Mouse (Mus musculus): ENCODE data around the gene St8sia6. TPM values are rescaled to one million over a fixed set of nuclear protein-coding genes. Genes with fewer than 3 reads are reported as not detected.

St8sia6 gene
- polyA plus RNA-seq, 1 experiment from 2014 or later: 0.34 TPM

DNA sequence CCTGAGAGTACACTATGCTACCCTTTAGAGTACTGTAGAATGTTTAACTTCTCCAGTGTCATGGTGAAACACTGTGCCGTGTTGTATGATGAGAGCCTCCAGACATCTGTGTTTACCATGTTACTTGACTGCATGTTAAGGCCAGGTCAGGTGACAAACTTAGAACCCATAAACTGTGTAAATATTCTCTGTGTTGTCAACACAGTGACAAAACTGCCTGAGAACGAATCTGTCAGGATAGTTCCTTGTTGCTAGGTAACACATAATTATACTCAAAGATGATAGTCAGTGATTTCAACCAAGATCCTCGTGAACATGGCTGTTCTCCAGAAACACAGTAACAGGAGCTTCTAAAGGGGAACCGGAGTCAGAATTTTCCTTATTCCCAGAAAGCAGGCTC is 38.1 kb downstream of the St8sia6 start:
- Histone ChIP-seq H3K36me3 (no peaks in the 10 kb centered on the region), H3K27me3 (no peaks in the 10 kb centered on the region), H3K4me1 (no peaks in the 10 kb centered on the region), H3K4me2 (replicated peaks) (no peak overlapping the region), H3K9ac (replicated peaks) (no peak overlapping the region), H3K4me3 (no peak overlapping the region), H3K9me3 (no peaks in the 10 kb centered on the region), H3K27ac (replicated peaks) (no peak overlapping the region)
- 82% methylated on average over 4 of the region's 4 CpGs for WGBS
- no peak for ATAC-seq (ENCODE audit: low FRiP score, low read depth)

GRCm38 (mm10) chr2:13751691-13752090 is 42.2 kb downstream of the St8sia6 start:
- Histone ChIP-seq H3K9me3 (no peaks in the 10 kb centered on the region), H3K4me2 (replicated peaks) (no peak overlapping the region), H3K27ac (replicated peaks) (no peak overlapping the region), H3K9ac (replicated peaks) (no peak overlapping the region), H3K4me3 (no peak overlapping the region), H3K4me1 (no peaks in the 10 kb centered on the region), H3K27me3 (no peaks in the 10 kb centered on the region), H3K36me3 (no peaks in the 10 kb centered on the region)
- 0 out of 2 replicates have a peak, but pooled peaks have one; percentile 52 for ATAC-seq (ENCODE audit: low FRiP score, low read depth)
- WGBS: 96% methylated on average over 1 of the region's 1 CpGs

DNA sequence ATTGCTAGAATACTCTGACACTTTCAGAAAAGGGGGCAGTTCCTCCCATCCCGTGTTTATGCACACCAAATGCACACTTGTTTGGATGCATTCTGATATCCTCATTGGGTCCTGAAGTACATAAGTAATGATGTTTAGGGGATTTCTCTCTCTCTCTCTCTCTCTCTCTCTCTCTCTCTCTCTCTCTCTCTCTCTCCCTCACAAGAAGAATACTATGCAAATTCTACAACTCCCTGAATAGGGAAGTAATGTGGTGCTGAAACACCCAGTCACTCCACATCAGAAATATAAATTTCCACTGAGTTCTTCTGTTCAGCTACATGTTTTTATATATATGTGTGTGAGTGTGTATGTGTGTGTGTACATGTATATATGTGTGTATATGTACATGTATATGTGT is 43.1 kb downstream of the St8sia6 start:
- H3K27me3 ChIP-seq: no peaks in the 10 kb centered on the region
- no peaks in the 10 kb centered on the region for H3K36me3 ChIP-seq
- no peak overlapping the region for H3K4me3 ChIP-seq
- 71% methylated on average over 1 of the region's 1 CpGs for WGBS
- no peaks in the 10 kb centered on the region for H3K4me1 ChIP-seq
- no peak for ATAC-seq (ENCODE audit: low FRiP score, low read depth)
- no peak overlapping the region for H3K4me2 ChIP-seq (replicated peaks)
- no peaks in the 10 kb centered on the region for H3K9me3 ChIP-seq
- no peak overlapping the region for H3K27ac ChIP-seq (replicated peaks)
- no peak overlapping the region for H3K9ac ChIP-seq (replicated peaks)

- H3K27ac ChIP-seq (replicated peaks): no peak overlapping the region
- H3K4me2 ChIP-seq (replicated peaks): no peak overlapping the region
- no peaks in the 10 kb centered on the region for H3K9me3 ChIP-seq
- H3K4me3 ChIP-seq: no peak overlapping the region
- ATAC-seq (ENCODE audit: low FRiP score, low read depth): no peak
- H3K9ac ChIP-seq (replicated peaks): no peak overlapping the region
- H3K36me3 ChIP-seq: no peaks in the 10 kb centered on the region
- WGBS: 78% methylated on average over 1 of the region's 1 CpGs
- H3K4me1 ChIP-seq: no peaks in the 10 kb centered on the region
- H3K27me3 ChIP-seq: no peaks in the 10 kb centered on the region
These were observed 43.8 kb downstream of the St8sia6 start for GRCm38 (mm10) chr2:13750089-13750488.

- Histone ChIP-seq H3K4me2 (replicated peaks) (no peak overlapping the region), H3K9ac (replicated peaks) (no peak overlapping the region), H3K4me3 (no peak overlapping the region), H3K36me3 (no peaks in the 10 kb centered on the region), H3K27ac (replicated peaks) (no peak overlapping the region), H3K4me1 (no peaks in the 10 kb centered on the region), H3K9me3 (no peaks in the 10 kb centered on the region), H3K27me3 (no peaks in the 10 kb centered on the region)
- no peak for ATAC-seq (ENCODE audit: low FRiP score, low read depth)
- WGBS: 78% methylated on average over 1 of the region's 1 CpGs
These were observed 44.7 kb downstream of the St8sia6 start for GRCm38 (mm10) chr2:13749176-13749575.

DNA sequence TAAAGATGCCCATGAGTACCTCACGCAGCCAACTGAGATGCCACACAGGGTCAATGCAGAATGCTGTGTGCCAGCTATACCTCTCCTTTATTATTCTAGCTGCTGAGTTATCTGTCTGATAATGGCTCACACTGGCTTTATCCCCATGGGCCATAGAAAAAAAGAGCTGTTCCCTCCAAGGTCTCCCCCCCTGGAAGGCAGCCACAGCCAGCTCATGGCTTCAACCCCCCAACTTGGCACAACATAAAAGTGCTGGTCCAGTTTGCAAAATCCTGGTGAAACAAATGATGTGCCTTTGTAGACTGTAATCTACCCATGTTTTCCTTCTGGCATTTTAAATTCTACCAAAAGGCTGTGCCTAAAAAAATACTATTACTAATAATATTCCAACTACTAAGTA is 46.3 kb downstream of the St8sia6 start:
- H3K4me2 ChIP-seq (replicated peaks): no peak overlapping the region
- no peak overlapping the region for H3K9ac ChIP-seq (replicated peaks)
- H3K4me3 ChIP-seq: no peak overlapping the region
- 95% methylated on average over 1 of the region's 1 CpGs for WGBS
- ATAC-seq (ENCODE audit: low FRiP score, low read depth): no peak
- H3K27ac ChIP-seq (replicated peaks): no peak overlapping the region
- H3K9me3 ChIP-seq: no peaks in the 10 kb centered on the region
- no peaks in the 10 kb centered on the region for H3K36me3 ChIP-seq
- H3K4me1 ChIP-seq: no peaks in the 10 kb centered on the region
- no peaks in the 10 kb centered on the region for H3K27me3 ChIP-seq

- no peak overlapping the region for H3K4me2 ChIP-seq (replicated peaks)
- 86% methylated on average over 1 of the region's 1 CpGs for WGBS
These were observed 47.8 kb downstream of the St8sia6 start for GRCm38 (mm10) chr2:13746023-13746422.

GRCm38 (mm10) chr2:13738704-13739103 is 55.2 kb downstream of the St8sia6 start:
- no peaks in the 10 kb centered on the region for H3K27me3 ChIP-seq
- 70% methylated on average over 7 of the region's 7 CpGs for WGBS
- H3K36me3 ChIP-seq: no peaks in the 10 kb centered on the region
- H3K27ac ChIP-seq (replicated peaks): no peak overlapping the region
- H3K9me3 ChIP-seq: no peaks in the 10 kb centered on the region
- H3K4me1 ChIP-seq: no peaks in the 10 kb centered on the region
- no peak overlapping the region for H3K9ac ChIP-seq (replicated peaks)
- no peak overlapping the region for H3K4me3 ChIP-seq
- H3K4me2 ChIP-seq (replicated peaks): no peak overlapping the region
- no peak for ATAC-seq (ENCODE audit: low FRiP score, low read depth)

More at GRCm38 (mm10) chr2:13746023-13746422, 47.8 kb downstream of the St8sia6 start:
- no peak for ATAC-seq (ENCODE audit: low FRiP score, low read depth)
- H3K27me3 ChIP-seq: no peaks in the 10 kb centered on the region
- no peak overlapping the region for H3K4me3 ChIP-seq
- no peaks in the 10 kb centered on the region for H3K9me3 ChIP-seq
- H3K9ac ChIP-seq (replicated peaks): no peak overlapping the region
- H3K36me3 ChIP-seq: no peaks in the 10 kb centered on the region
- no peak overlapping the region for H3K27ac ChIP-seq (replicated peaks)
- H3K4me1 ChIP-seq: no peaks in the 10 kb centered on the region

DNA sequence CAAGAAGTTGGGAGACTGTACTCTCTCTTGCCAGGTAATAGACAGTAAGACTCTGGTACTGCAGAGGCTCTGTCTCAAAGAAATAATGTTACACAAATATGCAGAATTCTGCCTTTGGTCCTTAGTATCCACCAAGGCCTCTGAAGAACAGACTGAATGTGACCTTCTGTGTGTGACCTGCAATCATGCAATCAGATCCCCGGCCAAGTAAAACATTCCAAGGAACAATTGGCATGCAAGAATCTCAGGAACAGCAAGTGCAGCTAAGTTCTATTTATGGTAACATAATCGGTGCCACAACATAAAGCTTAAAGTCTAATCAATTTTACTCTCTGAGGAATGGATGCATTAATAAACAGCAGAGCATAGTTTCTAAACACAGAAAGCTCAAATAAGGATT is 66.0 kb downstream of the St8sia6 start:
- no peak overlapping the region for H3K27ac ChIP-seq (replicated peaks)
- H3K9ac ChIP-seq (replicated peaks): no peak overlapping the region
- no peaks in the 10 kb centered on the region for H3K4me1 ChIP-seq
- H3K9me3 ChIP-seq: no peaks in the 10 kb centered on the region
- no peaks in the 10 kb centered on the region for H3K36me3 ChIP-seq
- H3K4me3 ChIP-seq: no peak overlapping the region
- no peaks in the 10 kb centered on the region for H3K27me3 ChIP-seq
- H3K4me2 ChIP-seq (replicated peaks): no peak overlapping the region
- WGBS: 83% methylated on average over 2 of the region's 2 CpGs
- no peak for ATAC-seq (ENCODE audit: low FRiP score, low read depth)

DNA sequence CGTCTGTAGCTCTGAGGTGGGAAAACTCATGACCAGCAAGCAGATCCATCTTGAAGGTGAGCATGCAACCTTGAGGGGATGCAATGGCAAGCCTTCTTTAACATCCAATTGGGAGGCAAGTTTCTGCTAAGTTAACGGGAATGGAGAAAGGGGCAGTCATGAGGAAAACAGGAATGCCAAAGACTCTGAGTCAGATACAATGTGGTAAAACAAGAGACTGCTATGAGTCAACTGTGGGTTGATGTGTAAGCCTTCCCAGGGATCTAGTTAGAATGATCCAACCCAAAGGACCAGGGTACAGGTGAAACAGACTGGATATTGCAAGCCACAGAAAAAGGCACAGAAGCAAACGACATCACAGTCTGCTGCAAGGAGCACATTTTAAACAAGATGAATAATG is 68.3 kb downstream of the St8sia6 start:
- Histone ChIP-seq H3K36me3 (no peaks in the 10 kb centered on the region), H3K27ac (replicated peaks) (no peak overlapping the region), H3K4me1 (no peaks in the 10 kb centered on the region), H3K4me2 (replicated peaks) (no peak overlapping the region), H3K9me3 (no peaks in the 10 kb centered on the region), H3K27me3 (no peaks in the 10 kb centered on the region), H3K4me3 (no peak overlapping the region), H3K9ac (replicated peaks) (no peak overlapping the region)
- ATAC-seq (ENCODE audit: low FRiP score, low read depth): no peak
- WGBS: 82% methylated on average over 3 of the region's 3 CpGs

DNA sequence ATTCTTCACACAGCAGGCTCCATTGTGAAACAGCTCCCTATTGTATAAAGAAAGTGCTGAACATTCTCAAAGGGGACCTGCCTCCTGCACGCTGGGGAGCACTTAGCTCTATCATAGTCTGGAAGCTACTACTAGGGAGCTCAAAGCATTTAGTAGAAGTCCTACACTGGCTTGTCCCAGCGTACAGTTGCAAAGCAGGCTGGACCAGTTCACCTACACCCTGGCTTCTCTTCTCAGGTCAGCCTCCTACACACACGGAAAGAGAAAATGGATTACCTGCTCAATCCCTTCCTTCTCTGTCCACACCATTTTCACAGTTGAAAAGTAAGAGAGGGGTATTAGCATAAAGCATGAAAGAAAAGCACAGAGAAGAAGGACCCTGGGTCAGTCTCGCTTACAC is 71.6 kb downstream of the St8sia6 start:
- WGBS: 67% methylated on average over 4 of the region's 4 CpGs
- ATAC-seq (ENCODE audit: low FRiP score, low read depth): no peak
- Histone ChIP-seq H3K27me3 (no peaks in the 10 kb centered on the region), H3K9me3 (no peaks in the 10 kb centered on the region), H3K4me1 (no peaks in the 10 kb centered on the region), H3K4me3 (no peak overlapping the region), H3K9ac (replicated peaks) (no peak overlapping the region), H3K4me2 (replicated peaks) (no peak overlapping the region), H3K36me3 (no peaks in the 10 kb centered on the region), H3K27ac (replicated peaks) (no peak overlapping the region)

DNA sequence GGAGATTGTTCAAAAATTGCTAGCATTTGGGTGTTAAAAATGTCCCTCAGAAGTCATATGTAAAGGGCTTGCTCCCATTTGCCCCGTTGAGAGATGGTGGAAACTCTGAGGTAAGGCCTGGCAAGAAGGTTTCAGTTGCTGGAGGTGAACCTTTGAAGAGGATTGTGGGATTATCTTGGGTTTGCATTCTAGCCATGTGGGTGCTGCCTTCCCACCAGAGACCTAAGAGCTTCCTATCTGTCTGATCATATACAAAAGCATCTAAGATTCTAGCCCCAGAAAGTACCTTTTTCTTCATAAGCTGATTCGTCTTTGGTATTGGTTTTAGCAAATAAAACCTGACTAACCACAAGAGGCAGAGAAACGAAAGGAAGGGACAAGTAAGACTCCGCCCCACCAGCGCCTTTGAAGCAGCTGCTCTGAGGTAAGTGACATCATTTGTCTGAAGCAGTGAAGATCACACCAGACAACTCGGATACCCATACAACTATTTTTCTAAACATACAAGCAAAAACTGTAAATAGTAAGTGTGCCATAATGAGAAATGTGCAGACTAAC is 75.2 kb downstream of the St8sia6 start:
- no peaks in the 10 kb centered on the region for H3K9me3 ChIP-seq
- H3K9ac ChIP-seq (replicated peaks): no peak overlapping the region
- no peaks in the 10 kb centered on the region for H3K36me3 ChIP-seq
- ATAC-seq (ENCODE audit: low FRiP score, low read depth): no peak
- H3K27ac ChIP-seq (replicated peaks): no peak overlapping the region
- WGBS: 82% methylated on average over 6 of the region's 6 CpGs
- H3K4me3 ChIP-seq: no peak overlapping the region
- H3K4me1 ChIP-seq: no peaks in the 10 kb centered on the region
- H3K27me3 ChIP-seq: no peaks in the 10 kb centered on the region
- H3K4me2 ChIP-seq (replicated peaks): no peak overlapping the region

GRCm38 (mm10) chr2:13708785-13709184 is 85.1 kb downstream of the St8sia6 start:
- Histone ChIP-seq H3K4me1 (no peaks in the 10 kb centered on the region), H3K4me3 (no peak overlapping the region), H3K4me2 (replicated peaks) (no peak overlapping the region), H3K9ac (replicated peaks) (no peak overlapping the region), H3K9me3 (no peaks in the 10 kb centered on the region), H3K27me3 (no peaks in the 10 kb centered on the region), H3K36me3 (no peaks in the 10 kb centered on the region), H3K27ac (replicated peaks) (no peak overlapping the region)
- WGBS: 79% methylated on average over 1 of the region's 1 CpGs
- ATAC-seq (ENCODE audit: low FRiP score, low read depth): no peak
